Mouse (Mus musculus) hindbrain, embryonic 11.5 days (tissue): ENCODE measurements at regions not wholly inside any gene's neighbourhood (a gene's known extent, or its start where the extent isn't known, plus 50 kb on each side); places are given as distances from the start of the nearest gene placed in this dataset.

Experiments used
- ATAC-seq: fragments of 200-750 bp; cut with Nextera tagmentation; 2 replicates; pipeline ENCODE4 v1.8.0; 2017; ENCODE audit warnings: mild to moderate bottlenecking, moderate TSS enrichment, moderate library complexity; ENCODE audit not compliant: low FRiP score
- DNase-seq: peaks from one replicate; pipeline ENCODE4 v3.0.0-alpha.2; 2015; ENCODE audit warnings: low spot score
- H3K27ac ChIP-seq: fragments of 300-500 bp; sonication (generic); 2 replicates; pipeline ENCODE4 v1.5.1; 2014; ENCODE audit warnings: mild to moderate bottlenecking, low read depth, low read length
- H3K27me3 ChIP-seq: fragments of 300-500 bp; sonication (generic); 2 replicates; pipeline ENCODE4 v1.6.1; 2014; ENCODE audit warnings: mild to moderate bottlenecking, low read length, moderate library complexity, mixed read lengths; ENCODE audit not compliant: control insufficient read depth, insufficient read depth
- H3K36me3 ChIP-seq: fragments of 300-500 bp; sonication (generic); 2 replicates; pipeline ENCODE4 v1.6.1; 2014; ENCODE audit warnings: mild to moderate bottlenecking, low read length, moderate library complexity, mixed read lengths; ENCODE audit not compliant: control insufficient read depth, insufficient read depth
- H3K4me1 ChIP-seq: fragments of 300-500 bp; sonication (generic); replicated peaks from 2 replicates; pipeline ENCODE4 v1.6.1; 2014; ENCODE audit warnings: low read length, mixed read lengths; ENCODE audit not compliant: control insufficient read depth, insufficient read depth
- H3K4me2 ChIP-seq: fragments of 300-500 bp; sonication (generic); replicated peaks from 2 replicates; pipeline ENCODE4 v1.6.1; 2014; ENCODE audit warnings: mild to moderate bottlenecking, low read depth, low read length
- H3K4me3 ChIP-seq: fragments of 300-500 bp; sonication (generic); 2 replicates; pipeline ENCODE4 v1.5.1; 2014; ENCODE audit warnings: low read depth, low read length
- H3K9ac ChIP-seq: fragments of 300-500 bp; sonication (generic); 2 replicates; pipeline ENCODE4 v1.6.1; 2014; ENCODE audit warnings: low read depth, low read length
- H3K9me3 ChIP-seq: fragments of 300-500 bp; sonication (generic); 2 replicates; pipeline ENCODE4 v1.6.1; 2016; ENCODE audit warnings: low read length; ENCODE audit not compliant: control insufficient read depth
- WGBS: fragments of 180-500 bp; shearing (Covaris S2); extraction: QIAGEN DNeasy Blood & Tissue Kit; methylation state at CpG from one replicate; pipeline ENCODE4 v1.1.7; 2014; 5-methylcytosine and 5-hydroxymethylcytosine counted together

GRCm38 (mm10) chr15:51725457-51725856 is 2159.2 kb upstream of the Gm7489 start:
- no peak for DNase-seq
- Histone ChIP-seq H3K27ac (no peak overlapping the region), H3K27me3 (no peaks in the 10 kb centered on the region), H3K4me2 (no peak overlapping the region), H3K9ac (no peak overlapping the region), H3K4me1 (no peaks in the 10 kb centered on the region), H3K9me3 (no peaks in the 10 kb centered on the region), H3K4me3 (no peak overlapping the region), H3K36me3 (no peaks in the 10 kb centered on the region)
- WGBS: 90% methylated on average over 3 of the region's 3 CpGs
- ATAC-seq: no peak

DNA sequence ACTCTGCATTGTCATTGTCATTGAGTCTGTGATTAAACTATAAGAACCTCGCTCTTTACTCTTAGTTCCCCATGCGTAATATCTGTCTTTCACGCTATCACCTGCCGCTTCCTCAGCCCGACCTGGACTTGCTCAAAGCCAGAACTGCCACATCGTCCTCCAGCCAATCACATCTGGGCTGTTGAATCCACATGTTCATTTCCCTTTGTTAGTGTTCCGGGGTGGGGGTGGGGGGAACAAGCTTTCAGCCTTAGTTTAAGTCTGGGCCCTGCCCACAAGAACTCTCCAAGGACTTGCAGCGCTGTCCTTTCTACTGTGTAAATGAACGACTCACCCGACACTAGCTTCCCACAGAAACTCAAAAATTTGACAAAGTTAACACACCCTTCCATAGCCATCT is 2154.6 kb upstream of the Gm7489 start:
- no peaks in the 10 kb centered on the region for H3K36me3 ChIP-seq
- no peaks in the 10 kb centered on the region for H3K9me3 ChIP-seq
- H3K27ac ChIP-seq: no peak overlapping the region
- H3K27me3 ChIP-seq: no peaks in the 10 kb centered on the region
- H3K9ac ChIP-seq: no peak overlapping the region
- ATAC-seq (no peak), DNase-seq (no peak)
- H3K4me1 ChIP-seq: no peaks in the 10 kb centered on the region
- WGBS: 78% methylated on average over 10 of the region's 10 CpGs
- H3K4me3 ChIP-seq: no peak overlapping the region
- H3K4me2 ChIP-seq: no peak overlapping the region

- Histone ChIP-seq H3K36me3 (no peaks in the 10 kb centered on the region), H3K27ac (no peak overlapping the region), H3K27me3 (no peaks in the 10 kb centered on the region), H3K9me3 (no peaks in the 10 kb centered on the region), H3K4me1 (no peaks in the 10 kb centered on the region), H3K4me3 (no peak overlapping the region), H3K9ac (no peak overlapping the region), H3K4me2 (no peak overlapping the region)
- WGBS: 72% methylated on average over 12 of the region's 12 CpGs
- ATAC-seq: no peak
- no peak for DNase-seq
Measured at GRCm38 (mm10) chr15:51730805-51731412, 2153.8 kb upstream of the Gm7489 start.

- DNase-seq (no peak), ATAC-seq (no peak)
- Histone ChIP-seq H3K4me1 (no peaks in the 10 kb centered on the region), H3K27me3 (no peaks in the 10 kb centered on the region), H3K9me3 (no peaks in the 10 kb centered on the region), H3K27ac (no peak overlapping the region), H3K9ac (no peak overlapping the region), H3K36me3 (no peaks in the 10 kb centered on the region), H3K4me2 (no peak overlapping the region), H3K4me3 (no peak overlapping the region)
- WGBS: 79% methylated on average over 1 of the region's 1 CpGs
Measured at GRCm38 (mm10) chr15:51734194-51734593, 2150.5 kb upstream of the Gm7489 start.
